Mouse (Mus musculus) CH12F3 (cell line): ENCODE measurements around the gene Sfrp5.

Experiments
- in situ Hi-C: fragments of 300-500 bp; cut with MboI; formaldehyde crosslinking; loops from 2 replicates; pipeline ENCODE4 v1.14.3; 2020; ENCODE audit warnings: low sequenced_read_pairs

The Sfrp5 gene

GRCm38 (mm10) chr19:42148569-42148860 lies 53.5 kb downstream of the Sfrp5 start:
- in situ Hi-C loops = no loop called here
